Mouse (Mus musculus) C2C12 (cell line): ENCODE results near the gene Gpx7.

Experiments
- CEBPB ChIP-seq: IDR thresholded peaks from one replicate; pipeline ENCODE4 v1.6.1; 2011; ENCODE audit warnings: low read depth, mild to moderate bottlenecking, control low read depth, moderate library complexity
- CTCF ChIP-seq: IDR thresholded peaks from one replicate; pipeline ENCODE4 v1.5.1; 2011; ENCODE audit not compliant: control insufficient read depth, insufficient read depth, insufficient read length
- FOSL1 ChIP-seq: IDR thresholded peaks from one replicate; pipeline ENCODE4 v1.8.0; 2011; ENCODE audit warnings: mild to moderate bottlenecking, low read length; ENCODE audit not compliant: poor library complexity, insufficient read depth, severe bottlenecking
- MAX ChIP-seq: IDR thresholded peaks from one replicate; pipeline ENCODE4 v1.6.1; 2011; ENCODE audit warnings: mild to moderate bottlenecking, control low read depth
- MYOD1 ChIP-seq: IDR thresholded peaks from one replicate; pipeline ENCODE4 v1.6.1; 2011; ENCODE audit warnings: low read depth; ENCODE audit not compliant: control insufficient read depth, insufficient read length
- MYOG ChIP-seq: IDR thresholded peaks from one replicate; pipeline ENCODE4 v1.6.1; 2011; ENCODE audit not compliant: control insufficient read depth, insufficient read length; ENCODE audit errors: extremely low read depth
- USF1 ChIP-seq: IDR thresholded peaks from one replicate; pipeline ENCODE4 v1.6.1; 2011; ENCODE audit warnings: low read depth, mild to moderate bottlenecking, control low read depth, moderate library complexity

DNA sequence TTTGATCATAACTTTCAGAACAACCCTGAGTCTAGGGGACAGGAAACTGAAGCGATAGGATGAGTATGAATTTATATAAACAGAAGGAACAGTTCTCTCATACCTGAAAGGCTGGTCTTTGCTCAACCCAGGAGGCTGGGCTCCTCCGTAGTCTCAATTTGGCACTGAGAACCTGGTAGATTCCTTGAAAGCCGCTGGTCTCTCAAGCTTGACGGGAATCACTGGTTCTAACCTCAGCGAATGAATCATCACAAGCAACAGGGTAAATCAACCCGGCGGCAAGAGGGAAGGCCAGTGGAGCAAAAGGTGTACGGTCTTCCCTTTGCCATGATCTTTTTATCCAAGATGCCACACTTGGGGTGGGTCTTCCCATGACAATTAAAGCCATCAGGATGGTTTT, 49.3 kb downstream of the Gpx7 start:
- TF ChIP-seq MYOG, result no peak
- TF ChIP-seq CTCF, result no peak
- TF ChIP-seq FOSL1, result no peak
- TF ChIP-seq MYOD1, result no peak
- no peak for TF ChIP-seq MAX
- no peak for TF ChIP-seq CEBPB
- no peak for TF ChIP-seq USF1
